Mouse (Mus musculus): ENCODE data around the gene Slc7a9. TPM values are rescaled to one million over a fixed set of nuclear protein-coding genes. Genes with fewer than 3 reads are reported as not detected.

The Slc7a9 gene
- polyA plus RNA-seq (2015; fragmentation: Nextera tagmentation; extraction: Ambion mirVana), result 0.14 and 0.31 TPM in 2 replicates

DNA sequence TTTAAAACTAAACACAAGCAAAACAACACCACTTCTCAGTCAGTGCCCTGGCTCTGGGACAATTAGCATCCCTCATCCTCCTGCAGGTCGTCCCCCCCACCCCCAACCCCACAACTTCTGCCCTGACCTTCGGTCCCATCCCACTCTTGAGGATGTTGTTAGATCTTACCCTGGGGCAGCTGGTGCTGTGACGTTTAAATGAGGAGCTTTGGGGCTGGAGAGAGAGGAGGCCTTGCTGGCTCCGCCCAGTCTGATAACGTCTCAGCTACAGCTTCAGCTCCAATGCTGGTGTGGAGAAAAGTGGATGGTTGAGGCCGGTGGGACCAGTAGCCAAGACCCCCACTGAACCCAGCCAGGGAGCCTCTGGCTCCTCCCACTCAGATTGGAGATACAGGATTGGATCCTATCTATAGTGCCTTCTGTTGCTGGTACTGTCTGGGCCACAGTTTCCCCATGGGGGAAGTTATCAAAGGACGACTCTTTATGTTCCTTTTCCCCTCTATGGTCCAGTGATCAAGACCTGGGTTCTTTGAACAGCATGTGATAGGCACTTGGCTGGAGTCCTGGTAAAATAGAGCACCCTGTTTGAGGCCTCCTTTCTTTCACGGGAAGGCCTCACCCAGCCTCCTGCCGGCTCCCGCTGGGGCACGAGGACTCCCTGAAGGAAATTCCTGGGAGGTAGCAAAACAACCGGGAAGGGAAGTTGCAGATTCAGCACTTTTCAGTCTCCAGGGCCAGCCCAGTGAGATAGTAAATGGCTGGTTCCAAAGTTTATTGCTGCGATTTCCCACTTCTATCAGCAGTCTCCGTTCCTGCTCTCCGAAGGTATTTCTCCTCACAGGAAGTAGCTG lies at the start of gene Slc7a9:
Gene Slc7a9 (plus strand): TSS at position 801 of the 851 bp plus-strand sequence.
- H3K4me1 ChIP-seq (replicated peaks; ENCODE audit: control insufficient read depth, insufficient read depth, low read length), result no peaks in the 10 kb centered on the region
- H3K4me2 ChIP-seq (ENCODE audit: low read depth, low read length), result no peak within 1 kb of the TSS
- no peak within 1 kb of the TSS for H3K4me3 ChIP-seq (ENCODE audit: low read length)
- no peaks in the 10 kb centered on the region for H3K27me3 ChIP-seq (ENCODE audit: control insufficient read depth, insufficient read depth, low read depth, low read length)
- H3K36me3 ChIP-seq (ENCODE audit: control insufficient read depth, insufficient read depth, low read length), result no peaks in the 10 kb centered on the region
- no peak within 1 kb of the TSS for H3K9ac ChIP-seq (ENCODE audit: low read length)
- WGBS, result 23% methylated on average over 15 of the region's 15 CpGs
- no peak within 1 kb of the TSS for H3K27ac ChIP-seq (ENCODE audit: low read length)
- H3K9me3 ChIP-seq (ENCODE audit: control insufficient read depth, low read length), result no peaks in the 10 kb centered on the region
- ATAC-seq (ENCODE audit: low read depth), result 0 out of 2 replicates have a peak, but pooled peaks have one; percentile 17

DNA sequence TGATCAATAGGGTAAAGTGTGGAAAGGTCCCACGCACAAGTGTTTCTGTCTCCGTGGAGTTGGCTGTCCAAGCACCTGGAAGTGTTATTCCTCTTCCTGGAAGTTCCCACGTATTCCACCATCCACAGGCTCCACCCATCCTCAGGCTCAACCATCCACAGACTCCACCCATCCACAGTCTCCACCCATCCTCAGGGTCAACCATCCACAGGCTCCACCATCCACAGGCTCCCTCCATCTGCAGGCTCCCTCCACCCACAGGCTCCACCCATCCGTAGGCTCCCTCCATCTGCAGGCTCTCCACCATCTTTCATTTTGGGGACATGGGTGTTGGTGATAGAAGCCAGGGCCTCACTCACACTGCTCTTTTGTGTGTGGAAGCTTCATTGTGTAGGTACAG lies 47.4 kb upstream of the Slc7a9 start:
- Histone ChIP-seq H3K27me3 (ENCODE audit: control insufficient read depth, insufficient read depth, low read depth, low read length) (no peaks in the 10 kb centered on the region), H3K4me2 (ENCODE audit: low read depth, low read length) (no peak overlapping the region), H3K36me3 (ENCODE audit: control insufficient read depth, insufficient read depth, low read length) (peaks cover 40% of the 10 kb centered on the region), H3K27ac (ENCODE audit: low read length) (no peak overlapping the region), H3K9me3 (ENCODE audit: control insufficient read depth, low read length) (no peaks in the 10 kb centered on the region), H3K4me3 (ENCODE audit: low read length) (no peak overlapping the region), H3K9ac (ENCODE audit: low read length) (no peak overlapping the region), H3K4me1 (replicated peaks; ENCODE audit: control insufficient read depth, insufficient read depth, low read length) (peaks cover 10% of the 10 kb centered on the region)
- 83% methylated on average over 4 of the region's 4 CpGs for WGBS
- no peak for ATAC-seq (ENCODE audit: low read depth)

- ATAC-seq (ENCODE audit: low read depth), result peak; percentile 38; the same call in 1 of the 2 replicates
- no peaks in the 10 kb centered on the region for H3K27me3 ChIP-seq (ENCODE audit: control insufficient read depth, insufficient read depth, low read depth, low read length)
- 51% methylated on average over 5 of the region's 5 CpGs for WGBS
Observed at GRCm38 (mm10) chr7:35415226-35415625, 33.4 kb upstream of the Slc7a9 start.

GRCm38 (mm10) chr7:35415801-35416653 lies 32.6 kb upstream of the Slc7a9 start:
- no peak for ATAC-seq (ENCODE audit: low read depth)
- Histone ChIP-seq H3K27ac (ENCODE audit: low read length) (no peak overlapping the region), H3K36me3 (ENCODE audit: control insufficient read depth, insufficient read depth, low read length) (peaks cover 32% of the 10 kb centered on the region), H3K4me2 (ENCODE audit: low read depth, low read length) (no peak overlapping the region), H3K9ac (ENCODE audit: low read length) (no peak overlapping the region), H3K27me3 (ENCODE audit: control insufficient read depth, insufficient read depth, low read depth, low read length) (no peaks in the 10 kb centered on the region), H3K4me3 (ENCODE audit: low read length) (no peak overlapping the region), H3K4me1 (replicated peaks; ENCODE audit: control insufficient read depth, insufficient read depth, low read length) (no peaks in the 10 kb centered on the region), H3K9me3 (ENCODE audit: control insufficient read depth, low read length) (no peaks in the 10 kb centered on the region)
- WGBS, result 74% methylated on average over 9 of the region's 9 CpGs

More at GRCm38 (mm10) chr7:35415226-35415625, 33.4 kb upstream of the Slc7a9 start:
- no peak overlapping the region for H3K4me3 ChIP-seq (ENCODE audit: low read length)
- no peaks in the 10 kb centered on the region for H3K4me1 ChIP-seq (replicated peaks; ENCODE audit: control insufficient read depth, insufficient read depth, low read length)
- H3K9me3 ChIP-seq (ENCODE audit: control insufficient read depth, low read length), result no peaks in the 10 kb centered on the region
- no peak overlapping the region for H3K9ac ChIP-seq (ENCODE audit: low read length)
- H3K4me2 ChIP-seq (ENCODE audit: low read depth, low read length), result no peak overlapping the region
- H3K36me3 ChIP-seq (ENCODE audit: control insufficient read depth, insufficient read depth, low read length), result peaks cover 35% of the 10 kb centered on the region
- no peak overlapping the region for H3K27ac ChIP-seq (ENCODE audit: low read length)

- no peaks in the 10 kb centered on the region for H3K9me3 ChIP-seq (ENCODE audit: control insufficient read depth, low read length)
- no peaks in the 10 kb centered on the region for H3K27me3 ChIP-seq (ENCODE audit: control insufficient read depth, insufficient read depth, low read depth, low read length)
- H3K9ac ChIP-seq (ENCODE audit: low read length), result no peak overlapping the region
- ATAC-seq (ENCODE audit: low read depth), result no peak
- H3K27ac ChIP-seq (ENCODE audit: low read length), result no peak overlapping the region
- H3K4me3 ChIP-seq (ENCODE audit: low read length), result no peak overlapping the region
- 76% methylated on average over 5 of the region's 5 CpGs for WGBS
- no peak overlapping the region for H3K4me2 ChIP-seq (ENCODE audit: low read depth, low read length)
- H3K4me1 ChIP-seq (replicated peaks; ENCODE audit: control insufficient read depth, insufficient read depth, low read length), result no peaks in the 10 kb centered on the region
- peaks cover 32% of the 10 kb centered on the region for H3K36me3 ChIP-seq (ENCODE audit: control insufficient read depth, insufficient read depth, low read length)
Observed at GRCm38 (mm10) chr7:35416654-35416948, 32.0 kb upstream of the Slc7a9 start.

- Histone ChIP-seq H3K4me2 (ENCODE audit: low read depth, low read length) (no peak overlapping the region), H3K36me3 (ENCODE audit: control insufficient read depth, insufficient read depth, low read length) (peaks cover 47% of the 10 kb centered on the region), H3K27ac (ENCODE audit: low read length) (no peak overlapping the region)
Observed at GRCm38 (mm10) chr7:35423071-35423470, 25.5 kb upstream of the Slc7a9 start.

DNA sequence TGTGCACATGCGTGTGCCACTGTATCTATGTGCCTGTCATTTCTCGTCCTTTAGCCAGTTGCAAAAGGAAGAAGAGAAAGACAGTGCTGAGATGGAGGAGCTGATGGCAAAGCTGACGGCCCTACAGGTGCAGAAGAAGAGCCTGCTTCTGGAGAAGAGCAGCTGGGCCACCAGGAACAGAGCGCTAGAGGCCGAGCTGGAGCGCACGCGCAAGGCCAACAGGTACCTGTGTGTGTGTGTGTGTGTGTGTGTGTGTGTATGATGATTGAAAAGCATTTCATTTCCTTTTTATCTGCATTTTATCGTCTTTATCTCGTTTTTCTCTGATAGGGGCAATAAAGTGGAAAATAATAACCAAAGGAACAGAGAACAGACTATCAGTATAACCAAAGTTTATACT lies 20.4 kb upstream of the Slc7a9 start:
- H3K4me3 ChIP-seq (ENCODE audit: low read length), result no peak overlapping the region
- H3K9ac ChIP-seq (ENCODE audit: low read length), result no peak overlapping the region
- no peaks in the 10 kb centered on the region for H3K9me3 ChIP-seq (ENCODE audit: control insufficient read depth, low read length)
- H3K4me1 ChIP-seq (replicated peaks; ENCODE audit: control insufficient read depth, insufficient read depth, low read length), result no peaks in the 10 kb centered on the region
- peaks cover 48% of the 10 kb centered on the region for H3K36me3 ChIP-seq (ENCODE audit: control insufficient read depth, insufficient read depth, low read length)
- 93% methylated on average over 10 of the region's 10 CpGs for WGBS
- H3K27me3 ChIP-seq (ENCODE audit: control insufficient read depth, insufficient read depth, low read depth, low read length), result no peaks in the 10 kb centered on the region
- H3K4me2 ChIP-seq (ENCODE audit: low read depth, low read length), result no peak overlapping the region
- H3K27ac ChIP-seq (ENCODE audit: low read length), result no peak overlapping the region
- ATAC-seq (ENCODE audit: low read depth), result no peak

More at GRCm38 (mm10) chr7:35423071-35423470, 25.5 kb upstream of the Slc7a9 start:
- no peak for ATAC-seq (ENCODE audit: low read depth)
- H3K4me3 ChIP-seq (ENCODE audit: low read length), result no peak overlapping the region
- no peaks in the 10 kb centered on the region for H3K4me1 ChIP-seq (replicated peaks; ENCODE audit: control insufficient read depth, insufficient read depth, low read length)
- no peaks in the 10 kb centered on the region for H3K9me3 ChIP-seq (ENCODE audit: control insufficient read depth, low read length)
- WGBS, result 81% methylated on average over 10 of the region's 10 CpGs
- no peak overlapping the region for H3K9ac ChIP-seq (ENCODE audit: low read length)
- H3K27me3 ChIP-seq (ENCODE audit: control insufficient read depth, insufficient read depth, low read depth, low read length), result no peaks in the 10 kb centered on the region

- 81% methylated on average over 9 of the region's 9 CpGs for WGBS
- Histone ChIP-seq H3K9ac (ENCODE audit: low read length) (no peak overlapping the region), H3K27me3 (ENCODE audit: control insufficient read depth, insufficient read depth, low read depth, low read length) (no peaks in the 10 kb centered on the region), H3K4me2 (ENCODE audit: low read depth, low read length) (no peak overlapping the region), H3K27ac (ENCODE audit: low read length) (no peak overlapping the region), H3K36me3 (ENCODE audit: control insufficient read depth, insufficient read depth, low read length) (peaks cover 51% of the 10 kb centered on the region), H3K4me3 (ENCODE audit: low read length) (no peak overlapping the region), H3K4me1 (replicated peaks; ENCODE audit: control insufficient read depth, insufficient read depth, low read length) (no peaks in the 10 kb centered on the region), H3K9me3 (ENCODE audit: control insufficient read depth, low read length) (no peaks in the 10 kb centered on the region)
- ATAC-seq (ENCODE audit: low read depth), result no peak
Observed at GRCm38 (mm10) chr7:35435266-35435665, 13.3 kb upstream of the Slc7a9 start.

- Histone ChIP-seq H3K27me3 (ENCODE audit: control insufficient read depth, insufficient read depth, low read depth, low read length) (no peaks in the 10 kb centered on the region), H3K4me2 (ENCODE audit: low read depth, low read length) (no peak overlapping the region), H3K4me1 (replicated peaks; ENCODE audit: control insufficient read depth, insufficient read depth, low read length) (no peaks in the 10 kb centered on the region), H3K27ac (ENCODE audit: low read length) (no peak overlapping the region), H3K9ac (ENCODE audit: low read length) (no peak overlapping the region), H3K36me3 (ENCODE audit: control insufficient read depth, insufficient read depth, low read length) (no peaks in the 10 kb centered on the region), H3K4me3 (ENCODE audit: low read length) (no peak overlapping the region), H3K9me3 (ENCODE audit: control insufficient read depth, low read length) (no peaks in the 10 kb centered on the region)
- 27% methylated on average over 4 of the region's 4 CpGs for WGBS
- no peak for ATAC-seq (ENCODE audit: low read depth)
Observed at GRCm38 (mm10) chr7:35447501-35447900, 1.1 kb upstream of the Slc7a9 start.
